Mouse (Mus musculus) embryonic fibroblast, embryonic 13.5 days (primary cell): ENCODE results near the gene Tnfsf10. TPM values are rescaled to one million over a fixed set of nuclear protein-coding genes. Genes with fewer than 3 reads are reported as not detected.

Experiments
- H3K27ac ChIP-seq: 2 replicates; pipeline ENCODE4 v1.5.1; 2012; ENCODE audit warnings: low read length, control low read depth, inconsistent platforms; ENCODE audit not compliant: insufficient read depth
- H3K4me1 ChIP-seq: 2 replicates; pipeline ENCODE4 v1.6.1; 2011; ENCODE audit warnings: low read length; ENCODE audit not compliant: control insufficient read depth, insufficient read depth
- H3K4me3 ChIP-seq: 2 replicates; pipeline ENCODE4 v1.5.1; 2011; ENCODE audit warnings: mild to moderate bottlenecking, control low read depth, low read length; ENCODE audit not compliant: insufficient read depth
- CTCF ChIP-seq: IDR thresholded peaks from 2 replicates; pipeline ENCODE4 v1.5.1; 2011; ENCODE audit warnings: mild to moderate bottlenecking, control low read depth, low read length, moderate library complexity, borderline replicate concordance; ENCODE audit not compliant: insufficient read depth
- POLR2A ChIP-seq: IDR thresholded peaks from 2 replicates; pipeline ENCODE4 v1.6.1; 2011; ENCODE audit warnings: low read depth, mild to moderate bottlenecking, control low read depth, low read length, moderate library complexity
- polyA plus RNA-seq: library from polyadenylated mRNA; stranded (reverse); fragments of >200 nt; gene quantifications from 2 replicates; pipeline ENCODE4 v1.2.4, GENCODE M21; 2011; ENCODE audit warnings: low read depth; ENCODE audit not compliant: missing spikeins, insufficient read length

Gene Tnfsf10
- polyA plus RNA-seq, 1 experiment, result 0.11 TPM

- Histone ChIP-seq H3K27ac (no peak overlapping the region), H3K4me1 (no peaks in the 10 kb centered on the region), H3K4me3 (no peak overlapping the region)
- TF ChIP-seq CTCF, result no peak
- TF ChIP-seq POLR2A, result no peak
Observed at GRCm38 (mm10) chr3:27322591-27322990, 5.8 kb downstream of the Tnfsf10 start.

- Histone ChIP-seq H3K4me3 (no peak overlapping the region), H3K4me1 (no peaks in the 10 kb centered on the region), H3K27ac (no peak overlapping the region)
- TF ChIP-seq CTCF (no peak), POLR2A (no peak)
Observed at GRCm38 (mm10) chr3:27323551-27323950, 6.7 kb downstream of the Tnfsf10 start.

- TF ChIP-seq POLR2A (no peak), CTCF (no peak)
- Histone ChIP-seq H3K4me1 (no peaks in the 10 kb centered on the region), H3K4me3 (no peak overlapping the region), H3K27ac (no peak overlapping the region)
Observed at GRCm38 (mm10) chr3:27326633-27327191, 9.9 kb downstream of the Tnfsf10 start.

- no peaks in the 10 kb centered on the region for H3K4me1 ChIP-seq
- no peak for TF ChIP-seq POLR2A
- TF ChIP-seq CTCF, result no peak
- H3K4me3 ChIP-seq, result no peak overlapping the region
- H3K27ac ChIP-seq, result no peak overlapping the region
Observed at GRCm38 (mm10) chr3:27330706-27331105, 13.9 kb downstream of the Tnfsf10 start.

GRCm38 (mm10) chr3:27338437-27338836, 21.6 kb downstream of the Tnfsf10 start:
- Histone ChIP-seq H3K4me1 (no peaks in the 10 kb centered on the region), H3K4me3 (no peak overlapping the region), H3K27ac (no peak overlapping the region)
- no peak for TF ChIP-seq POLR2A
- no peak for TF ChIP-seq CTCF

GRCm38 (mm10) chr3:27338887-27339286, 22.1 kb downstream of the Tnfsf10 start:
- no peaks in the 10 kb centered on the region for H3K4me1 ChIP-seq

GRCm38 (mm10) chr3:27340757-27341156, 23.9 kb downstream of the Tnfsf10 start:
- Histone ChIP-seq H3K4me3 (no peak overlapping the region), H3K27ac (no peak overlapping the region), H3K4me1 (no peaks in the 10 kb centered on the region)
- TF ChIP-seq POLR2A, result no peak
- no peak for TF ChIP-seq CTCF

More at GRCm38 (mm10) chr3:27338887-27339286, 22.1 kb downstream of the Tnfsf10 start:
- H3K27ac ChIP-seq, result no peak overlapping the region
- no peak for TF ChIP-seq POLR2A
- no peak for TF ChIP-seq CTCF
- H3K4me3 ChIP-seq, result no peak overlapping the region

- H3K4me1 ChIP-seq, result no peaks in the 10 kb centered on the region
- no peak overlapping the region for H3K4me3 ChIP-seq
- no peak for TF ChIP-seq POLR2A
- TF ChIP-seq CTCF, result no peak
- H3K27ac ChIP-seq, result no peak overlapping the region
Observed at GRCm38 (mm10) chr3:27342462-27342861, 25.6 kb downstream of the Tnfsf10 start.

- no peak overlapping the region for H3K27ac ChIP-seq
- TF ChIP-seq CTCF (peak; percentile 48; the same call in 1 of the 2 replicates), POLR2A (no peak)
- H3K4me3 ChIP-seq, result no peak overlapping the region
- H3K4me1 ChIP-seq, result no peaks in the 10 kb centered on the region
Observed at GRCm38 (mm10) chr3:27345526-27345925, 28.7 kb downstream of the Tnfsf10 start.

GRCm38 (mm10) chr3:27348462-27348861, 31.6 kb downstream of the Tnfsf10 start:
- H3K4me1 ChIP-seq, result no peaks in the 10 kb centered on the region
- no peak overlapping the region for H3K27ac ChIP-seq
- no peak for TF ChIP-seq POLR2A
- TF ChIP-seq CTCF, result no peak
- no peak overlapping the region for H3K4me3 ChIP-seq
